Mouse (Mus musculus) inflammation-experienced regulatory T-cells, adult 6 months (primary cell): ENCODE measurements around the gene Lax1. TPM values are rescaled to one million over a fixed set of nuclear protein-coding genes. Genes with fewer than 3 reads are reported as not detected.

Source experiments
- polyA plus RNA-seq, 3 experiments: library from polyadenylated mRNA; unstranded; fragments of 100-300 nt; shearing (Covaris generic); gene quantifications; one replicate each; pipeline ENCODE4 v1.2.1; 2017

Lax1 gene
- polyA plus RNA-seq, 3 experiments from 2014 or later: 141 to 216 (median 148) TPM

Other genes with a start within 250 kb of the Lax1 start
- gene Snrpe, start 79.8 kb downstream of the Lax1 start, polyA plus RNA-seq: 100 to 1,000 TPM; 348 to 504 (median 400) TPM
- gene Zbed6, start 29.2 kb downstream of the Lax1 start, polyA plus RNA-seq: not detected
- 1 to 10 TPM; 2.8 to 3.6 (median 3.5) TPM for gene Gm38394, start 28.8 kb downstream of the Lax1 start, polyA plus RNA-seq
- 10 to 100 TPM; 13.7 to 26.5 (median 16.2) TPM for gene Atp2b4, start 110.9 kb upstream of the Lax1 start, polyA plus RNA-seq
- gene Optc, start 217.9 kb upstream of the Lax1 start, polyA plus RNA-seq: not detected
- not detected for gene Prelp, start 231.3 kb upstream of the Lax1 start, polyA plus RNA-seq